Mouse (Mus musculus): ENCODE data around the gene Rsph1.

DNA sequence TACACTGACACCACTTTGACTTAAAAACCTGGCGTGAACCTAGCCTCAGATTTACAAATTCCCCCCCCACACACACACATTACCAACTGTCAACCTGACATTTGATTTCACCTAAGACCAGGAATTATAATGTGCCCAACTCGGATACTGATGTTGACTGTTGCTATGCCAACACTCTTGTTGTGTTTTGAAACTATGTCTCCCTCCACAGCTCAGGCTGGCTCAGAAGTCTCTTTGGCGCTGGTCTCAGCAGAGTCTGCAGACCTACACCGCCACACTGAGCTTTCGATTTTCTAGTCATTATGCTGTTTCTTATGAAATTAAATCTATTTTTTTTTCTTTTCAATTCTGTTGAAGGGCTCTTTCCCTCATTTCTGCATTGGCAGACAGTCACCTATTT, 14.5 kb downstream of the Rsph1 start:
- TF ChIP-seq CTCF (IDR thresholded peaks at IDR 0.05; ENCODE audit: extremely low read depth, insufficient read depth, low read length) (no peak), POLR2A (IDR thresholded peaks at IDR 0.05; ENCODE audit: extremely low read depth, insufficient read depth, low read length) (no peak)

Data from cortical plate, adult 2 months (tissue).